Mouse (Mus musculus): Measurements from ENCODE around the gene Klf2. TPM values are rescaled to one million over a fixed set of nuclear protein-coding genes. Genes with fewer than 3 reads are reported as not detected.

Klf2 gene
- polyA plus RNA-seq, 3 experiments from 2014 or later, result 21.0 to 28.1 (median 24.3) TPM

DNA sequence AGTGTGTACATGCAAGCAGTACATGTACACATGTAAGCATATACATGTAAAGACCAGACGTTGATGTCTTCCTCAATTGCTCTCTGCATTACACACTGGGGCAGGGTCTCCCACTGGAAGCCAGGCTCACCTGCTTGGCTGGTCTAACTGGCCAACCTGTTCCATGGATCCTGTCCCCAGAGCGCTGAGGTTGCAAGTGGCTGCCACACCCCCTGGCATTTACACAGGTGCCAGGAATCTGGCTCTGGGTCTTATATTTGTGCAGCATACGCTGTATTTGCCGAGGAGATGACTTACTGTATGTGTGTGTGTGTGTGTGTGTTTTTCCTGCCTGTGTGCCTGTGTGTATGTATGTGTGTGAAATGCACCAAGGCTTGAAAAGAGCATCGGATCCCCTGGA is 11.9 kb upstream of the Klf2 start:
- ATAC-seq, result no peak

DNA sequence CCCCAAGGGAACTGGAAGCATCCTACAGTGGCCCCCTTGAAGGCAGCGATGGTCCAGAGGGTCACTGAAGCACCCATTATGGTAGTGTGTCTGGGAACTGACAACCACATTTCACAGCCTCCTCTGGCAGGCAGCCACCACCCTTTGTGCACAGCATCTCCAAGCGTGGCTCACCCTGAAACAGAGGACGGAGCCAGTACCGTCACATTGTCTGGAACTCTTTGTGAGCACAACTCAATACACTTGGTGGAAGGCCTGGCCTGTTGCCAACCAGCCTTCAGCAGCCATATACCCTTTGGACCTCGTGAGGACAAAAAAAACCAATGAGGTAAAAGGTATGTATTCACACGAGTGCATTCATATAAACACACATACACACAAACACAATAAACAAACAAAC is 10.6 kb upstream of the Klf2 start:
- no peak for ATAC-seq

- no peak for ATAC-seq
Measured at GRCm38 (mm10) chr8:72310849-72311506, 7.9 kb upstream of the Klf2 start.

GRCm38 (mm10) chr8:72312926-72313518 is 5.8 kb upstream of the Klf2 start:
- ATAC-seq, result no peak

DNA sequence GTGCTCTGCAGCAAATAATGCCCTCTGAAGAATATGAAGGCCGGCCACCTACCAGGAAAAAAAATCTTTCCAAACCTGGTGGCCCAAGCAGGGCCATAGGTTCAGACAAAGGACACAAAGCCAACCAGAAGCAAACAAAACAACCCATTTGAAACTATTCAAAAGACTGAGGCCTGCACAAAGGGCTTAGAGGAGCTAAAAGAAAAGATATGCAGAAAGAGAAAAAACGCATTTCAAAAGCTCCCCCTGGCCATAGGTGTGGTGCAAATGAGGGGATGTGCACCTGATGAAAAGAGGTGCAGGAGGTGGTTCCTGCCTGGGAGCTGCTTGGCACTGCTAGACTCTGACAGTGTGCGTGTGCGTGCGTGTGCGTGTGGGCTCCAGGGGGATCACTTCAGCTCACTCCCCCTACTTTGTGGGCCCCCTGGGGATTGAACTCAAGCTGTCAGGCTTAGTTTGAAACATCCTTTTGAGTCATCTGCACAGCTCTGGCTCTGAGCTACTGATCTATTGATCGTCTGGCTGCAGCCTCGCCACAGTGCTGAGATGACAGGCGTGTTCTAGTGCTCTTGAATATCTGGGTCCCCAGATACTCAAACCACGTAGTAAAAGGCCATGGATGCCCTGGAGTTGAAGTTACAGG is 2.7 kb upstream of the Klf2 start:
- no peak for ATAC-seq

DNA sequence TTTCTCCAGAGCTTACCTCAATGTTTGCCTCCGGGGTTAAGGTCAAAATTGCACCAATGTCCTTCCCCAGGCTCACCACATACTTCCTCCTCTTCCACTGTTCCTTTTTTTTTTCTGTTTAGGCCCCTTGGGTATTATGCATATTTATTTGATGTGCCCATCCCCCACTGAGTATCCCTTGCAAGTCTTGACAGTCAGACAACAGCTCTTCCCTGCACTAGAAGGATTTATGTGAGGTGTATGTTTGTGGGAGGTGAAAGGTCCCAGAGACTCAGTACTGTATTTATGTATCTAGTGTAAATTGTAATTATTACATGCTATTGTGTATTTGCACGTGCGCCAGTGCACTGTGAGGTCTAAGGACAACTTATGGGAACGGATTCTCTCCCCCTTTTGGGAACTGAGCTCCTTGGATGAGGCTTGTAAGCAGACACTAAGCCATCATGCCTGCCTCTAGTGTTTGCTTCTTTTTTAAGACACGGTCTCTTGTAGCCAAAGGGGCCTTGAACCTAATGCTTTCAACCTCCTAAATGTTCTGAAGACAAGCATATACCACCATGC is 1.0 kb upstream of the Klf2 start:
- no peak for ATAC-seq

- no peak for ATAC-seq
Measured at GRCm38 (mm10) chr8:72319397-72319796, 564 bp downstream of the Klf2 start.

DNA sequence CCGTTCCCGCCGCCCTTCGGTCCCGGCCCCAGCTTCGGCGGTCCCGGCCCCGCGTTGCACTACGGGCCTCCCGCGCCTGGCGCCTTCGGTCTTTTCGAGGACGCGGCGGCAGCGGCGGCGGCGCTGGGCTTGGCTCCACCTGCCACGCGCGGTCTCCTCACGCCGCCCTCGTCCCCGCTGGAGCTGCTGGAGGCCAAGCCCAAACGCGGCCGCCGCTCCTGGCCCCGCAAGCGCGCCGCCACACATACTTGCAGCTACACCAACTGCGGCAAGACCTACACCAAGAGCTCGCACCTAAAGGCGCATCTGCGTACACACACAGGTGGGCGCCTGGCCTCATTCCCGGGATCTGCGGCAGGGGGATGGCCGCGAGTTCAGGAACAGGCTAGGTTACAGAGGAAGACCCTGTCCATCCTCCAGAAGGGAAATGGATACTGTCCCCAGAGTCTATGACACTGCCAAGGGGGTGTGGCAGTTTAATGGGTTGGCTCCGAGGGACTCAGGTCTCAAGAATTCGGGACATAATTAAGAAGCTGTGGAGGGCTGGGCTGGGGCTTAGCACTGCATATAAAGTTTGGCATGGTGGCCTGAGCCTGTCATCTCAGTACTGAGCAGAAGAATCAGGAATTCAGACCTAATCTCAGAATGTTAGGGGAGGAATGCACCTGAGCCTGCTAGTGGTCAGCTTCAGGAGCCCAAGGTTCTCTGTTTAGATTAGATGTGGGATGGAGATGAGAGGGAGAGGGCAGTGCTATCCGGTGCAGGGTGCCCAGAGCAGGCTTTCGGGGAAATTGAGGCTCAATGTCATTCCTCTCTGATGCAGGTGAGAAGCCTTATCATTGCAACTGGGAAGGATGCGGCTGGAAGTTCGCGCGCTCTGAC is 1.3 kb downstream of the Klf2 start:
- ATAC-seq, result no peak

GRCm38 (mm10) chr8:72320803-72321583 is 2.2 kb downstream of the Klf2 start:
- no peak for ATAC-seq

- ATAC-seq, result peak; percentile 6
Measured at GRCm38 (mm10) chr8:72321635-72322441, 3.0 kb downstream of the Klf2 start.

DNA sequence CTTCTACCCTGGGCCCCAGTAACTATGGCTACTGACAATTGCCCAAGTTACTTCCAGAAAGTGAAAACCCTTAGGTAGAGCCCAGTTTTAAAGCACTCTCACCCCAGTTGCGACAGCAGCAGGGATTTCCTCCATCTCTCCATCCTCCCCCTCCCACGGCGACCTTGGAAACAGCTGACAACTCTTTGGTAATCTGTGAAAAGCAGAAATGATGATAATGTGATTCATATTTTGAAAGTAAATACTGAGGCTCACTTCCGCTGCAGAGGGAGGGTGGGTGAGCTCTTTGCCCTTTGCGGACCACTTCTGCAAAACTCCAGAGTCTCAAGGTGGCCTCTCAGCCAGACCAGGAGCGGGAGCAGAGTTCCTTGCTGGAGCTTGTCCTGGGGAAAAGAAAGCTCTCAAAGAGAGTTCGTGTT is 3.6 kb downstream of the Klf2 start:
- peak; percentile 17 for ATAC-seq

GRCm38 (mm10) chr8:72323131-72323725 is 4.4 kb downstream of the Klf2 start:
- ATAC-seq, result no peak

- ATAC-seq, result no peak
Measured at GRCm38 (mm10) chr8:72324036-72324706, 5.3 kb downstream of the Klf2 start.

DNA sequence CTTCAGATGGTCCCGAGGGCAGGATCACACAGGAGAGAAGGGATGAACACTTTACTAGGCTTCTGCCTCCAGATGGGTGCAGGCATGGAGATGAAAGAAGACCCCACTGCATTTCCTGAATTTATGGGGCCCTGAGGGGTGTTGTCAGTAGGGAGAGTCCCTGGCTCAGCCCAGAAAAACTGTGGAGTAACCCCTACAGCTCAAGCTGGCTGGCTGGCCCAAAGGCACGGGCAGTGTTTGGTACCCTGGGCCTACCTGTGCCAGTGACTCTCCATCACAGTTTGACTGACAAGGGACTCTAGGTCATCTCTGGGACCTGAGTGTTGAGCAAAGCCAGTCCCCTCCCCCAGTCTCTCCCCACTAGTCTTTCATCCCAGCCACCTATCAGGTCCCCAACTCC is 5.9 kb downstream of the Klf2 start:
- no peak for ATAC-seq

GRCm38 (mm10) chr8:72329116-72329515 is 10.3 kb downstream of the Klf2 start:
- no peak for ATAC-seq

DNA sequence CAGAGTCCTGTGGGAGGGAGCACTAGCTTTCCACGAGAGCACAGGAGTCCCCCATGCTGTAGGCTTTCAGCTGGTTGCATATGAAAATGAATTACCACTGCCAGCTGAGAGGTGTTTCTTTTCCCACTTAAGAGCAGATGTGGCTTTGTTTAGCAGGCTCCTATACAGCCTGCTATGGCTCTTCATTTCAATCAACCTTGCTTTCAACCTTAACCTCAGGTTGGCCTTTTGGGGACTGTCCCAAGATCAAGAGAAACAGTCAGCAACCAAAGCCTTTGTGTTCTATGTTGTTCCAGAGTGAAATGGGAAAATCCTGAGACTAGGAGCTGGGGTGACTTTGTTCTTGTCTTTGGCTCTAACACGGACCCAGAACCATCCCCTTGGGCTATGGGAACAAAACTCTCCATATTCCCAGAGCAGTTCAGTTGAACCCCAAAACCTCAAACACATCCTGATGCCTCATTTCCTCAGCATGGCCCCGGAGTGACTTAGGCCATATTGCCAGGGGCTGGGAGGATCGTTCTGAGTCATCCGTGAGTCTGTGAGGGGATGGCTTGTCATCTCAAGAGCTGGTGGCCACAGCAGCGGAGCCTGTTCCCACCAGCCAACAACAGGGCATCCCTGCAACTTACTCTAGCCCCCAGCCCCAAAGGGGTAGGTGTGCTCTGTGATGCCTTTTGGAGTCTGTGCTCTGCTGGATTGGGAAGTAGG is 12.1 kb downstream of the Klf2 start:
- ATAC-seq, result peak; percentile 80

DNA sequence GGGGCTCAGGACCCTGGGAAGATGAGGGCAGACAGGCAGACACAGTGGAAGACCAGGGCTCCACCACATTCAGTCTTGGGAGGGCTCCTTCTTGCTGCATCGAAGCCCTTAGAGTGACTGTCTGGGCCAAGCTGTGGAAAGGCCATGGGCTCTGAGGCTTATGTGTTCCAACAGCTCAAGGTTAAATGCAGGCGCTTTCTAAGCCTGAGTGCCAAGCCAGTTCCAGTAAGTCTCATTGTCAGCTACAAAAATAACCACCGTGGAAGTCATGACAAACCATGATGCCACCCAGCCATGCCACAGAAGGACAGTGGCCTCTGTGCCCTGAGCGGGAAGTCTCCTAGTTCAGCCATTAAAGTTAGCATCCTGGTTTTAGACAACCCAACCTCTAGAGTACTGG is 12.8 kb downstream of the Klf2 start:
- ATAC-seq, result no peak

GRCm38 (mm10) chr8:72333429-72334143 is 14.8 kb downstream of the Klf2 start:
- no peak for ATAC-seq

All from inflammation-experienced regulatory T-cells, adult 6 months (primary cell).